Mouse (Mus musculus) heart, adult 11 months (tissue): ENCODE measurements around the gene Meox1.

Experiments
- DNase-seq: peaks from one replicate; pipeline ENCODE4 v3.0.0; 2022

The Meox1 gene

DNA sequence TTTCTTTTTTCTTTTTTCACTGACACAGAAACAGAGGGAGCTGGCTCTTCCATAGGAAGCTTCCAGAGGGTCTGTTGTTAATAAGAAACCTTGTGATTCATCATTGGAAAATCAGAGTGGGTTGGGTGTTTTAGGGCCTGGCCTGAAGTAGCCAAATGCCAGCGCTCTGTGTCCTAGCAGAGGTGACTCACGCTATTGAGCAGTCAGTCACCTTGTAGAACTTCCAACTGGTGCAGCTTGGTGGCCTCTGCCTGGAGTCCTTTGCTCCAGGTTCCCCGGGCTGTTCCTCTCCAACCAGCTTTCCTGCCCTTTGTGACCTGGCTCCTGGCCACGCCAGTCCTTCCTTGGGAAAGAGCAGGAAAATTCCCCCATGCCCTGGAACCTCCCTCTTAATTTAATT lies 44.9 kb downstream of the Meox1 start:
- peak; percentile 97 for DNase-seq

DNA sequence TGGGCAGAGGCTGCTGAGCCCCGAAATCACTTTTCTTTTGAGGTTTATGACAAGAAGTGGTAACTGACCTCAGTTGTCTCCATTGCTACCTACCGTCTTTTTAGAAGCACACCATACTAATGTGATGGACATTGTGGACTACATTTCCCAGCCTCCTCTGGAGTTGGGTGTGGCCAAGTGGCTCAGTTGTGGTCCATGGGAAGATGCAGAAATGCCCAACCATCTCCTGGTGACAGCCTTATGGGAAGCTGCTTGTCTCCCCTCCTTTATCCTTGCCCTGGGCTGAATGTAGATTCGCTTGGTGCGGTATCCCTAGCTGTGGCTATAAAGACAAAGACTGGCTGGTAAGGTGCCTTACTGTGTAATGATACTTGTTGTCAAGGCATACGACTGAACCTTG lies 46.7 kb downstream of the Meox1 start:
- DNase-seq = no peak

DNA sequence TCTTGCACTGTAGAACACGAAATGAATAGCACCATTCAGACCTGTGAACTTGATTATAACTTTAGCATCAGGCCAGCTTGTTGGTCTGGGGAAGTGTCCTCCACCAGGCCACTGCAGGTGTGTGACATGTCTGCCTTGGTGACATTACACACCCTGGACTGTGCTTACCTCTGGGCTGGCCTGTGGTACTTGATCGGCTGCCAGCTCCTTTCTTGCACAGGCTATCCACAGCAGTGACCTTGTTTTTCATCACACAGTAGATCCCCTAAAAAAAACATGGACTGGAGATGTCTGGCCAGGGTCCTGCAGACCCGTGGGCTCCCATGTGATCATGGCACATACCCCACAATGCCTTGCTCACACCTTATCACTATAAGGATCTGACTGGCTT lies 51.4 kb downstream of the Meox1 start:
- DNase-seq = no peak

- no peak for DNase-seq
Measured at GRCm38 (mm10) chr11:101841998-101842772, 52.0 kb downstream of the Meox1 start.

GRCm38 (mm10) chr11:101840405-101840804 lies 53.8 kb downstream of the Meox1 start:
- no peak for DNase-seq

DNA sequence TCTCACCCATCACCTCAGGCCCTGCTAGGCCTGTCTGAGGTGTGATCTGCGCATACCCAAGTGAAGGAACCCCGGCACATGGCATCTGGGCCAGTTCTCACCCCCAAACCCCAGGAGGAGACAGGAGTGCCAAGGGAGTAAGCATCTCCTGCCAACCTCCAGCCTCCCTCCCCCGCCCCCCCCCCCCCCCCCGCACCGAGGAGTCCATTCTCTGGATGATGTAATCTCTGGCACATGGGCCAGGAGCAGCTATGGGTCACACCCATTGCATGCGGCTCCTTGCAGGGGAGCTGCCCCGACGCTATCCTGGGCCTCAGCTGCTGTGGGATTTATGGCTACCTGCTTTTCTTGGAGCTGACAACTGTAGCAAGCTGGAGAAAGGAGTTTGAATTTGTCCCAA lies 54.7 kb downstream of the Meox1 start:
- peak; percentile 94 for DNase-seq

DNA sequence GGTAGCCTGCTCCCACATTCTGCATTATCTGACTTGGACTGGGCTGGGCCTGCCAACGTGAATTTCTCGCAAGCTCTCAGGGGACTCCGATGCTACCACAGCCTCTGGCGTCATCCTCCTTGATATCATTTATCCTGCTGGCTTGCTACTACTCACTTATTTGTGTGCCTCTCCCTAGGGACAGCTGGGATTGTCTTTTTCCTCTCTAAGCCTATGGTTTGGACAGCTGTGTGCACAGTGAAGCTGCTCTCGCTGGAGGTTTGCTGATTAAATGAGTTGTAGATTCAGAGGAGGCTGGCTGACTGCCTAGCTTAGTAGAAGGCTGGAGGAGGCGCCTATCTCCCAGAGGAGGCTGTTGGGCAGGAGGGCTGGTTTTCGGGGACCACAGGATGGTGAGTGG lies 62.2 kb downstream of the Meox1 start:
- DNase-seq = peak; percentile 97

DNA sequence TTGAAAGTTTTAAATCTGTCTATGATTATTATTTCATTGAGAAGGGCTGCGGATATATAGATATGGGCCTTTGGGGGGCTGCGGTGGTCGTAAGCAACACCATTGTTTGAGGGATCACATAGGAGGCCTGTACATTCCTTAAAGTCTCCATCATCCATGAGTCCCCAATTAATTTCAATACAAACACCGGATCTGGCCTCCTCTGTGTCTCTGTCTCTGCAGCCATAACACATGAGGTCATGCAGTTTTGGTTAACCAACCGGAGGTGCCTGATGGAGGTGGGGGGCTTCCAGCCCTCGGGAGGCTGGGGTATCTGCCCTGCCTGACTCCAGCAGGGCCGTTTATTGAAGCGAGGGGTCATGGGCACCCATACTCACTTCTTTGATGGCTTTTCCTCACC lies 63.6 kb downstream of the Meox1 start:
- no peak for DNase-seq

DNA sequence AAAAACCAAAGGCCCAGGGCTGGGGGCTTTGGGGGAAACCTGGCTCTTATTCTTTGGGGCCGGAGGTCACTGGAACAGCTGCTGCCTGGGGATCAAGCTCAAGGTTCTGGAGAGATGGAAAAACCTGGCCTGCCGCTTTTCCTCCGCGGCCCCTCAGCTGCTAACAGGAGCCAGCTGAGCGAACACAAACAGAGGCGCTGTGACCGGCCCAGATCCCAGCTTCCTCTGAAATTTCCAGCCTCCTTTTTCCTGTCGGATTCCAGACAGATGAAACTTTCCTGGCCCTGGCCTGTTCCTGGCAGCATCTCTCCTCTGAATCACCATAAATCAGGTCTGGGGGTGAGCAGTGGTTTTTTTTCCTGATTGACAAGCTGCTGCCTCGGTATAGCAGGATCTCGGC lies 64.1 kb downstream of the Meox1 start:
- DNase-seq = peak; percentile 98

DNA sequence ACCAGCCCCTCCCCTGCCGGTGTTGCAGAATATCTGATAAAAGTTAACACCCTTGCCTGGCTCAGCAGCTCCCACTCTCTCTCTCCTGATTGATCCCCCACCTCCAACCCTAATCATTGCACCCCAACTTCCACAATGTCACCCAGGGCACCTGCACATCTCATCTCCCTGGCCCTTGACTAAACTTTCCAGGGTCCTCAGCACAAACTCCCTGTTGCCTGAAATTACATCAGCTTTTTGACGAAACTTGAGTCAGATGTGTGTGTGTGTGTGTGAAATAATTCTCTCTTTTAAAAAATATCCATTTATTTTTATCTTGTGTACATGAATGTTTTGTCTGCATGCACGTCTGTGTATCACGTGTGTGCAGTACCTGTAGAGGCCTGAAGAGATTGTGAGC lies 65.5 kb downstream of the Meox1 start:
- DNase-seq = no peak
